Mouse (Mus musculus) lung, postnatal 10 days (tissue): ENCODE data around the gene Ift122.

ENCODE experiments used
- DNase-seq: peaks from one replicate; pipeline ENCODE4 v3.0.0; 2021

Gene Ift122

GRCm38 (mm10) chr6:115853091-115853813 lies at the start of gene Ift122, which contains the start of gene Mbd4:
Ift122 (plus strand) TSS chr6:115853470.
Mbd4 (minus strand) TSS chr6:115853371.
- peak; percentile 100 for DNase-seq

DNA sequence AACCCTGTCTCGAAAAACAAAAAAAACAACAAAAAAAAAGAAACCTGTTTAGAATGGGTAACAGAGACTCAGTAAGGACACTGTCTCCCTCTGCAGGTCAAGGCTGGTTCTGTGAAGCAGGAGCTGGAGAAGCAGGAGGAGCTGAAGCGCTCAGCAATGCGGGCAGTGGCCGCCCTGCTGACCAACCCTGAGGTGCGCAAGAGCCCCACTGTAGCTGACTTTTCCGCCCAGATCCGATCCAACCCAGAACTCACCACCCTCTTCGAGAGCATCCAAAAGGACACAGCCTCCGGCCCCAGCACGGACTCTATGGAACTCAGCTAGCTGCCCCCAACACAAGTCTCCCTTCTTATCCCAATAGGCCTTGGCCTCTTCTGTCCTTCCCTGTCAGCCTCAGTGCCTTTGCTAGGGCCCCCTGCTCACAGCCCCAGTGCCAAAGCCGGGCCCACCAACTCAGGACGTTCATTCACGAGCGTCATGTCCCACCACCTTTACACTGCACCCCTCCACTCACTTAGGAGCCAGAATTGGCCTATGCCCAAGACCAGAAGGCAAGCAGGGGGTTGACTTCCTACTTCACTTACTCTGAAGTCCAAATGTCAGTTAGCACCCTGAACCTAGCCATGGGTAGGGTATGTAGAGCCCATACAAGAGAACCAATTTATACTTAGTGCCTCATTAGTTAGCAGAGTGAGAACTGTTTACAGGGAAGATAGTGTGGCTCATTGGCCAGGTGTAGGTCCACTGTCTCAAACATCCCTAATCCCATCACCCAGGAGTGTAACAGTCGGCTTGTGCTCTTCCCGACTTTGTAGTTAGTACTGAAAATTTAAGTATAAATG lies 49.5 kb upstream of the Ift122 start:
- DNase-seq, result peak; percentile 93

- DNase-seq, result no peak
Observed at GRCm38 (mm10) chr6:115804432-115805192, 48.7 kb upstream of the Ift122 start.

GRCm38 (mm10) chr6:115807464-115808195 lies 45.6 kb upstream of the Ift122 start:
- DNase-seq, result peak; percentile 27

- DNase-seq, result no peak
Observed at GRCm38 (mm10) chr6:115808196-115808487, 45.1 kb upstream of the Ift122 start.

- DNase-seq, result peak; percentile 93
Observed at GRCm38 (mm10) chr6:115808488-115809231, 44.6 kb upstream of the Ift122 start, which contains the start of gene Rpl32. Rpl32 (minus strand) TSS chr6:115808747.

DNA sequence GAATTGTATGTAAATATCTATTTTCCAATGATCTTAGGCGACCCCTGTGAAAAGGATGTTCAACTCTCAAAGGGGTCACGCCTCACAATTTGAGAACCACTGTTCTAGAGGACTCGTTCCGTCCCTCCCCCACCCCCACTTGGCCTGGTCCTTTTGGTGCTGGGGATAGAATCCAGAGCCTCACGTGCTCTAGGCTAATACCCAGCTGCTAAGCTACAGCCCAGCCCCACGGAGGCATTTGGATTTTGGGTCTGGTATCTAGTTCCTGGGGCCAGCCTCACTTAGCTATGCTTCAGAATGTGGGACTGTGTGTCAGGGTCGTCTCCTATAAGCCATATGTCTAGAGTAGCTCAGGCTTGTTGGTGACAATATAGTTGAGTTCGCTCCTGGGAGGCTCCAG lies 41.7 kb upstream of the Ift122 start:
- no peak for DNase-seq

DNA sequence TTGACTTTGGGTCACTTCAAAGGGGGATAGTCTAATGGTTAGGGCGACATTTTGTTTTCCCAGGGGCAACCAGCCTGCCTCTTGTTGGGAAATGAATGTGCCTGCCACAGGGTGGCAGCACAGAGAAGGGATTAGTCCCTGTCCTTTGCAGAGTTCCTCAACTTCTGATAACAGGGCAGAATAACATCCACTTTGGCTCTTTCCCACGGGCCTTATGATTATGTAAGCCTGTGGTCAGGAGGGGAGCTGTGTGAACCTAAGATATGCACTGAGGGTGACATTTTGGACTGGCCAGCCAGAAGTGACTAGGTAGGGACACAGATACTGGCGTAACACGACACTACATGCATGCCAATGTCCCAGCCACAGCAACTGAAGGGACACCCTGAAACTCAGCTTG lies 39.2 kb upstream of the Ift122 start:
- DNase-seq, result peak; percentile 80

GRCm38 (mm10) chr6:115815041-115815440 lies 38.2 kb upstream of the Ift122 start:
- no peak for DNase-seq

GRCm38 (mm10) chr6:115818129-115818528 lies 35.1 kb upstream of the Ift122 start:
- DNase-seq, result no peak

GRCm38 (mm10) chr6:115821216-115821993 lies 31.9 kb upstream of the Ift122 start:
- no peak for DNase-seq

- peak; percentile 71 for DNase-seq
Observed at GRCm38 (mm10) chr6:115823850-115824464, 29.3 kb upstream of the Ift122 start.

DNA sequence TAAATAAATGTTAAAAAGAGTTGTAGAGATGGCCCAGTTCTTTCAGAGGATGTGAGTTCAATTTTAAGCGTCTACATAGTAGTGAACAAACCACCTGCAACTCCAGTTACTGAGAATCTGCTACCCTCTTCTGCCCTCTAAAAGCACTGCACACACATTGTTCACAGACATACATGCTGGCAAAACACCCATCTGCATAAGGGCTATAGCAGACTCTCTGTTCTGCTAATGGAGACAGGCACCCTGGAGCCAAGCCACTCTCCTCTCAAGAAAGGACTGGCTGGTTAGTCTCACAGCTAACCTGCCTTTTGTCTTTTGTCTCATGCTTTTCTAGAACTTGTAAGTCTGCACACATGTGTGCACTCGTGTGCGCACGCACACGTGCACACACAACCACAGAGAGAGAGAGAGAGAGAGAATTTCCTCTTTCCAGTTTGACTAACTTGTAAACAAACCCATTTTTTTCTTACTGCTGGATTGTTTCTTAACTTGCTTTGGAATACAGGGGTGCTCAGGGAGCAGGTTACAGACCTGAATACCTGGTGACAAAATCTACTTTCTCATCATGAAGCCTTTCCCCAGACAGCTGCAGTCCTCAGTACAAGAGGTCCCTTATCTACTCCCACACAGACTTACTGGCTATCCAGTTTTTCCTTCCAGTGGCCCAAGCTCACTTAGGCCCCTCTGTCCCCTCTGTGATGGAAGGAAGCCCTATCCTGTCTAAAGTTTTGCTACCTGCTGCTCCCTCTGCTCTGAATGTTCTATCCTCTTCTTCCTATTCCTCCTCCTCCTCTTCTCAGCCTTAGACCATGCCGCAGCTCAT lies 22.3 kb upstream of the Ift122 start:
- no peak for DNase-seq

DNA sequence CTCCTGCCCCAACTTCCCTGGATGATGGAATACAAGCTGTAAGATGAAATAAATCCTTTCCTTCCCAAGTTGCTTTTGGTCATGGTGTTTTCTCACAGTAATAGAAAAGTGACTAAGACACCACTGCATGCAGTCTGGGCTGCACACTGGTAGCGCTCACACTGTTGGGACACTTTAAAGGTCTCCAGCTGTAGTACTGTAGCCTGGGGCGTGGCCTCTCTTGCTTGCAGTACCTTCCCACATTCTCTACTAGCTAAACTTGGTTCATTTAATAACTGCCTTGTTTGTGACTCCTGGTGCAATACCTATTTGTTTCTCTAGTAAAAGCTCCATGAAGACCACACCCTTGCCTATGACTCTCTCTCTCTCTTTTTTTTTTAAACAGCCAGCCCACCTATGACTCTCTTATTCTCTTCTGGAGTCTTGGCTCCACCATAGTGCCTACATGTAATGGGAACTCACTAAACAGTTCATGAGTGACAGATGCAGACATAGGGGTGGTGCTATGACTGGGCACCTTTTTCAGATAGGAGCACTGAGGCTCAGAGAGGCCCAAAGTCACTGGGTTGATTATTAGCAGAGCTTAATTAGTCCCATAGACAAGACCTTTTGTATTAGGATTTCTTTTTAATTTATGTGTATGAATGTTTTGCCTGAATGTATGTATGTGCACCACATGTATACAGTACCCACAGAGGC lies 21.0 kb upstream of the Ift122 start:
- no peak for DNase-seq

DNA sequence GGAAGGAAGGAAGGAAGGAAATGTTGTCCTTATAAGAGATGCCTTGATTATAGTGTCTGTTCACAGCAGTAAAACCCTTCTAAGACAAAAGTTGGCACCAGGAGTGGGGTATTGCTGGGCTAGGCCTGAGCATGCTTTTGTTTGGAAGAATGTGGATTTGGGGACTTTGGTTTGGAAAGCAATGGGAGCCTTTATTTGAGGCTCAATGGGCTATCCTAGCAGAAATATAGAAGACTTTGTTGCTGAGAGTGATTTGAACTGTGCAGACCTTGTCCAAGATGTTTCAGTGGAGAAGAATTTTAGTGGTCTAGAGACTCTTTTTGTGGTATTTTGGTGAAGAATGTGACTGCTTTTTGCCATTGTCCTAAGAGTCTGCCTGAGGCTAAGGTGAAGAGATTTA lies 19.4 kb upstream of the Ift122 start:
- no peak for DNase-seq

DNA sequence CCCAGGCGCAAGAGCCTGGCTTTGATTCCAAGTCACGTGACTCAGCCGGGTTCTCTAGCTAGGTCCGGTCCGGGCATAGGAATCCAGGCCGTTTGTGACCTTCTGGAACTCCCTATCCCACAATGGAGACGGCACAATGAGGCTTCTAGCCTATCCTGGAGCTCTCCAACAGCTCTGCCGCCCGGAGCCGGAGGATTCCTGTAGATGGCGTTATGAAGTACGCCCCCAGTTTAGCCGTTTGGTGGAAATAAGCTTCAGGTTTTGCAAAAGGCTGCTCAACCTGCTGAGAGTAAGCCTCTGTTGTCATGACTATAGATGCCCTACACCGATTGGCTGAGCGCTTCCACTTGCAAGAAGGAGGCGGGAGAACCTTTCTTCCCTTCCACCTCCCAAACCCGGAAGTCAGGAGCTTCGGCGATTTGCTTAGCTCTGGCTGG lies 15.1 kb upstream of the Ift122 start, which contains the start of gene Efcab12:
Gene Efcab12, minus strand, starts transcription at position 252 of the 437 bp plus-strand sequence.
- peak; percentile 85 for DNase-seq

GRCm38 (mm10) chr6:115838745-115839144 lies 14.5 kb upstream of the Ift122 start:
- DNase-seq, result no peak

DNA sequence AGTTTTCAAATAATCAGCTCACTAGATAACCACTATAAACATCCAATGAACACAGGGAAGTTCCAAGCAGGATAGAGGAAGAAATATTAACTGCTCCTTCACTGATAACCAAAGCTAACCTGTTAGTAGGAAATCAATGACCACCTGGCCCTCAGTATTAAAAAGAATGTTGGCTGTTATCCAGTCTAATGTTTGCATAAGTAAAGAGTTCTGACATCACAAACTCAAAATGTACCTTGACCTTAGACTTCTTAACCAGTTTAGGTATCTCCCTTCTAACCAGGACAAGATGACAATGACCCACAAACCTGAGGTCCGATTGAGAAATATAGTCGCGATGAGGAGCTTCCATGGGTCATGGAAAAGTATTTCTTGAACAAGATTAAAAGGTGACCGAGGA lies 8.3 kb upstream of the Ift122 start:
- DNase-seq, result no peak
